Mouse (Mus musculus): ENCODE measurements around the gene 1700029H14Rik. TPM values are rescaled to one million over a fixed set of nuclear protein-coding genes. Genes with fewer than 3 reads are reported as not detected.
A peak's percentile ranks its signal among the peaks of the same experiment; 100 is the strongest.

Gene 1700029H14Rik
- total RNA-seq, 2 experiments from 2014 or later = not detected

- no peak for DNase-seq
- intact Hi-C loops (cut with DNase I) = no loop called here
- 0 out of 2 replicates have a peak overlapping the region, but pooled peaks have one; percentile 8 for H3K27ac ChIP-seq
These were observed 45.5 kb downstream of the 1700029H14Rik start for GRCm38 (mm10) chr8:13516728-13517127.

GRCm38 (mm10) chr8:13516011-13516442 lies 46.2 kb downstream of the 1700029H14Rik start:
- DNase-seq = peak; percentile 47
- intact Hi-C loops (cut with DNase I) = no loop called here
- TF ChIP-seq CTCF (IDR thresholded peaks at IDR 0.05) = no peak
- Histone ChIP-seq H3K4me3 (no peak overlapping the region), H3K27ac (no peak overlapping the region)

More at GRCm38 (mm10) chr8:13516728-13517127, 45.5 kb downstream of the 1700029H14Rik start:
- no peak for TF ChIP-seq CTCF (IDR thresholded peaks at IDR 0.05)
- H3K4me3 ChIP-seq = no peak overlapping the region

GRCm38 (mm10) chr8:13513556-13514370 lies 48.5 kb downstream of the 1700029H14Rik start:
- no peak overlapping the region for H3K27ac ChIP-seq
- intact Hi-C loops (cut with DNase I) = no loop called here
- no peak for DNase-seq
- H3K4me3 ChIP-seq = no peak overlapping the region
- no peak for TF ChIP-seq CTCF (IDR thresholded peaks at IDR 0.05)

GRCm38 (mm10) chr8:13512677-13513076 lies 49.6 kb downstream of the 1700029H14Rik start:
- no peak for TF ChIP-seq CTCF (IDR thresholded peaks at IDR 0.05)
- intact Hi-C loops (cut with DNase I) = no loop called here
- Histone ChIP-seq H3K27ac (no peak overlapping the region), H3K4me3 (no peak overlapping the region)
- DNase-seq = no peak

GRCm38 (mm10) chr8:13512016-13512415 lies 50.2 kb downstream of the 1700029H14Rik start:
- intact Hi-C loops (cut with DNase I) = no loop called here
- DNase-seq = no peak
- no peak overlapping the region for H3K4me3 ChIP-seq
- H3K27ac ChIP-seq = no peak overlapping the region
- no peak for TF ChIP-seq CTCF (IDR thresholded peaks at IDR 0.05)

GRCm38 (mm10) chr8:13507284-13507937 lies 54.9 kb downstream of the 1700029H14Rik start:
- intact Hi-C loops (cut with DNase I) = no loop called here
- peak overlapping the region; percentile 49; the same call in 1 of the 2 replicates for H3K27ac ChIP-seq
- TF ChIP-seq CTCF (IDR thresholded peaks at IDR 0.05) = no peak
- DNase-seq = no peak
- H3K4me3 ChIP-seq = no peak overlapping the region

- no peak for TF ChIP-seq CTCF (IDR thresholded peaks at IDR 0.05)
- DNase-seq = peak; percentile 90
These were observed 55.4 kb downstream of the 1700029H14Rik start for GRCm38 (mm10) chr8:13506849-13507248.

GRCm38 (mm10) chr8:13504894-13505674 lies 57.2 kb downstream of the 1700029H14Rik start:
- Histone ChIP-seq H3K27ac (no peak overlapping the region), H3K4me3 (no peak overlapping the region)
- DNase-seq = no peak
- intact Hi-C loops (cut with DNase I) = no loop called here
- TF ChIP-seq CTCF (IDR thresholded peaks at IDR 0.05) = no peak

More at GRCm38 (mm10) chr8:13506849-13507248, 55.4 kb downstream of the 1700029H14Rik start:
- Histone ChIP-seq H3K27ac (peak overlapping the region; percentile 67), H3K4me3 (no peak overlapping the region)
- intact Hi-C loops (cut with DNase I) = no loop called here

- H3K4me3 ChIP-seq = no peak overlapping the region
- peak; percentile 40 for DNase-seq
- no peak for TF ChIP-seq CTCF (IDR thresholded peaks at IDR 0.05)
- intact Hi-C loops (cut with DNase I) = no loop called here
- H3K27ac ChIP-seq = peak overlapping the region; percentile 63
These were observed 58.2 kb downstream of the 1700029H14Rik start for GRCm38 (mm10) chr8:13503936-13504606.

GRCm38 (mm10) chr8:13501221-13501620 lies 61.0 kb downstream of the 1700029H14Rik start:
- Histone ChIP-seq H3K4me3 (no peak overlapping the region), H3K27ac (no peak overlapping the region)
- no peak for TF ChIP-seq CTCF (IDR thresholded peaks at IDR 0.05)
- no peak for DNase-seq
- intact Hi-C loops (cut with DNase I) = no loop called here

Other genes with a start within 250 kb of the 1700029H14Rik start
- gene Tfdp1, start 223.7 kb downstream of the 1700029H14Rik start, total RNA-seq (2021) = 10 to 100 TPM; 56.8 to 60.3 TPM
- not detected for gene Atp4b, start 165.6 kb downstream of the 1700029H14Rik start, total RNA-seq (2021)
- gene Grk1, start 157.4 kb downstream of the 1700029H14Rik start, total RNA-seq (2021) = not detected
- 1 to 10 TPM; 2.6 to 3.1 TPM for gene Tmem255b, start 127.3 kb downstream of the 1700029H14Rik start, total RNA-seq (2021)
- 10 to 100 TPM; 63.4 to 87.3 TPM for gene Gas6, start 68.0 kb downstream of the 1700029H14Rik start, total RNA-seq (2021)
- 10 to 100 TPM in 1 of 2 experiments, 1 to 10 TPM in 1; 5.9 to 10.5 TPM for gene Rasa3, start 115.1 kb upstream of the 1700029H14Rik start, total RNA-seq (2021)
- gene Cfap97d2, start 143.4 kb upstream of the 1700029H14Rik start, total RNA-seq (2021) = not detected
- gene Cdc16, start 195.2 kb upstream of the 1700029H14Rik start, total RNA-seq (2021) = 10 to 100 TPM; 26.9 to 33.7 TPM
- gene Upf3a, start 223.2 kb upstream of the 1700029H14Rik start, total RNA-seq (2021) = 10 to 100 TPM in 1 of 2 experiments, 1 to 10 TPM in 1; 8.8 to 10.1 TPM

All from gastrocnemius, adult 2 months (tissue).